Comparison of ENCODE assay signal across 20 mouse cellular contexts in genomic region chr7:132369784-132370183, GRCm38 (mm10). TPM values are rescaled to one million over a fixed set of nuclear protein-coding genes. Genes with fewer than 3 reads are reported as not detected.
DNase-seq lines count a peak whose midpoint lies in the region; ATAC-seq and TF ChIP-seq lines count a peak whose summit lies in the region.
"Had no signal": no experiment of that assay in that cellular context is flagged by ENCODE, and none has a peak within 500 bp of the region (broad histone marks: within the 10 kb centered on the region; RNA-seq: fewer than 3 reads in every experiment).

No protein-coding gene starts in this region.

- ATAC-seq in midbrain, embryonic 11.5 days (ENCODE audit: low FRiP score): no peak
- ATAC-seq in Patski: peak; percentile 41
- ATAC-seq: activated CD4-positive, CD25-positive, alpha-beta regulatory T cell, adult 4 months; forebrain, embryonic 14.5 days; hindbrain, postnatal 0 days; inflammation-experienced regulatory T-cells, adult 6 months; intestine, embryonic 16.5 days had no signal

- peaks cover 25% of the 10 kb centered on the region for H3K4me1 ChIP-seq in midbrain, embryonic 10.5 days
- H3K4me1 ChIP-seq in midbrain, embryonic 11.5 days (ENCODE audit: control insufficient read depth, insufficient read depth, low read length): peaks cover 3% of the 10 kb centered on the region; the same call in 1 of the 2 replicates

- no peak for DNase-seq in midbrain, embryonic 10.5 days (ENCODE audit: low spot score)
- DNase-seq in midbrain, embryonic 11.5 days (ENCODE audit: low spot score, missing footprints): no peak
- DNase-seq in A20 (ENCODE audit: low read depth, low spot score) (peak; percentile 31), Patski (ENCODE audit: low read depth, low spot score) (no peak)
- no peak for DNase-seq in layer of hippocampus, postnatal 14 days (ENCODE audit: low spot score in 2 of 2)
- DNase-seq in cerebellum, postnatal 36 days: no peak
- DNase-seq: adrenal gland, adult 8-10 months; adrenal gland, postnatal 25 days; cerebellum, adult 11-12 months; cerebellum, adult 8-10 months; gastrocnemius, postnatal 10 days; heart, adult 11 months had no signal

- POLR2A ChIA-PET in Patski (lab: Charles Lee): no interaction called here

- H3K36me3 ChIP-seq in midbrain, embryonic 10.5 days: no peaks in the 10 kb centered on the region
- no peaks in the 10 kb centered on the region for H3K36me3 ChIP-seq in midbrain, embryonic 11.5 days (ENCODE audit: control insufficient read depth, insufficient read depth, low read length)
- H3K36me3 ChIP-seq: G1E; hindbrain, embryonic 13.5 days had no signal

- H3K27ac ChIP-seq in midbrain, embryonic 10.5 days (replicated peaks): 0 out of 2 replicates have a peak overlapping the region, but pooled peaks have one; percentile 23
- no peak overlapping the region for H3K27ac ChIP-seq in midbrain, embryonic 11.5 days (ENCODE audit: low read depth, low read length)
- H3K27ac ChIP-seq: hindbrain, embryonic 13.5 days; hindbrain, postnatal 0 days had no signal

- no peaks in the 10 kb centered on the region for H3K9me3 ChIP-seq in midbrain, embryonic 10.5 days (replicated peaks)
- no peaks in the 10 kb centered on the region for H3K9me3 ChIP-seq in midbrain, embryonic 11.5 days (ENCODE audit: control insufficient read depth, low read length)
- H3K9me3 ChIP-seq: hindbrain, embryonic 13.5 days had no signal

- no peak for TF ChIP-seq CTCF in Patski (IDR thresholded peaks at IDR 0.05)

- 84% methylated on average over 2 of the region's 2 CpGs for WGBS in midbrain, embryonic 10.5 days
- 81% methylated on average over 2 of the region's 2 CpGs for WGBS in midbrain, embryonic 11.5 days

- CTCF ChIA-PET in Patski (lab: Charles Lee): no interaction called here

- no peaks in the 10 kb centered on the region; the same call in none of the 2 replicates for H3K27me3 ChIP-seq in midbrain, embryonic 10.5 days (ENCODE audit: low read depth, poor library complexity, severe bottlenecking)
- no peaks in the 10 kb centered on the region for H3K27me3 ChIP-seq in midbrain, embryonic 11.5 days (ENCODE audit: control insufficient read depth, insufficient read depth, low read length)
- no peaks in the 10 kb centered on the region for H3K27me3 ChIP-seq in Patski
- H3K27me3 ChIP-seq: hindbrain, embryonic 13.5 days had no signal

- H3K4me2 ChIP-seq in midbrain, embryonic 11.5 days: no peak overlapping the region
- H3K4me2 ChIP-seq: heart, embryonic 11.5 days; hindbrain, embryonic 13.5 days had no signal

- H3K4me3 ChIP-seq in midbrain, embryonic 10.5 days: no peak overlapping the region
- H3K4me3 ChIP-seq in midbrain, embryonic 11.5 days (ENCODE audit: low read depth, low read length): no peak overlapping the region
- H3K4me3 ChIP-seq: hindbrain, embryonic 13.5 days had no signal

- in situ Hi-C loops in Patski (cut with MboI; ENCODE audit: low pct_unique_long_range_greater_than_20kb): loop anchor here (10.0 kb wide), 1 partner anchor 105 kb away; no protein-coding TSS in a partner anchor

- no peak overlapping the region for H3K9ac ChIP-seq in midbrain, embryonic 11.5 days (ENCODE audit: low read length)
- H3K9ac ChIP-seq: hindbrain, embryonic 13.5 days had no signal

RNA-seq across cellular contexts. Expression of gene Chst15, which starts 52.8 kb away (rescaled TPM):
- polyA plus RNA-seq in midbrain, embryonic 10.5 days (2016; fragmentation: Nextera tagmentation; extraction: Ambion mirVana): 14.2 and 18.7 TPM in 2 replicates
- polyA plus RNA-seq in midbrain, embryonic 11.5 days (2014; fragmentation: Nextera tagmentation; extraction: Ambion mirVana): 18.0 and 18.2 TPM in 2 replicates
- 14.3 TPM for polyA plus RNA-seq in Patski (2021)
- total RNA-seq in layer of hippocampus, postnatal 14 days (2021): 10 to 100 TPM; 33.8 to 37.6 TPM
- polyA plus RNA-seq: G1E had no signal
